Mouse (Mus musculus): Measurements from ENCODE around the gene Wdfy3. TPM values are rescaled to one million over a fixed set of nuclear protein-coding genes. Genes with fewer than 3 reads are reported as not detected.
"Not testable (repeated sequence)": the region's sequence is repeated elsewhere in the genome, so short reads cannot be mapped to it uniquely, and the experiment has no call there.

Gene Wdfy3
- polyA plus RNA-seq (2014; fragmentation: Nextera tagmentation; extraction: Ambion mirVana): 15.3 and 22.6 TPM in 2 replicates

GRCm38 (mm10) chr5:102069767-102070413, at the start of gene Wdfy3:
Gene Wdfy3 (minus strand): TSS chr5:102069921.
- no peaks in the 10 kb centered on the region for H3K9me3 ChIP-seq (replicated peaks; ENCODE audit: control insufficient read depth, low read length)
- WGBS: under 1% methylated on average over 37 of the region's 62 CpGs
- DNase-seq (ENCODE audit: low spot score): peak; percentile 92
- H3K9ac ChIP-seq (ENCODE audit: low read length): peak within 1 kb of the TSS; percentile 98
- H3K4me2 ChIP-seq (ENCODE audit: low read length): peak within 1 kb of the TSS; percentile 64
- H3K4me1 ChIP-seq (ENCODE audit: control insufficient read depth, insufficient read depth, low read length): peaks cover 18% of the 10 kb centered on the region
- peak within 1 kb of the TSS; percentile 87 for H3K4me3 ChIP-seq (ENCODE audit: low read depth, low read length)
- H3K27ac ChIP-seq (ENCODE audit: low read depth, low read length): peak within 1 kb of the TSS; percentile 98
- H3K36me3 ChIP-seq (ENCODE audit: control insufficient read depth, insufficient read depth, low read length): peaks cover 9% of the 10 kb centered on the region; the same call in 1 of the 2 replicates
- no peaks in the 10 kb centered on the region for H3K27me3 ChIP-seq (replicated peaks; ENCODE audit: control insufficient read depth, insufficient read depth, low read length)
- peak; percentile 93 for ATAC-seq

GRCm38 (mm10) chr5:102113009-102113408, 43.3 kb upstream of the Wdfy3 start:
- Histone ChIP-seq H3K4me1 (ENCODE audit: control insufficient read depth, insufficient read depth, low read length) (peaks cover 6% of the 10 kb centered on the region; the same call in 1 of the 2 replicates), H3K9me3 (replicated peaks; ENCODE audit: control insufficient read depth, low read length) (no peaks in the 10 kb centered on the region), H3K27me3 (replicated peaks; ENCODE audit: control insufficient read depth, insufficient read depth, low read length) (no peaks in the 10 kb centered on the region), H3K4me3 (ENCODE audit: low read depth, low read length) (no peak overlapping the region), H3K36me3 (ENCODE audit: control insufficient read depth, insufficient read depth, low read length) (no peaks in the 10 kb centered on the region), H3K27ac (ENCODE audit: low read depth, low read length) (no peak overlapping the region), H3K9ac (ENCODE audit: low read length) (no peak overlapping the region), H3K4me2 (ENCODE audit: low read length) (no peak overlapping the region)
- 69% methylated on average over 14 of the region's 14 CpGs for WGBS
- ATAC-seq: peak; percentile 37
- peak; percentile 40 for DNase-seq (ENCODE audit: low spot score)

- Histone ChIP-seq H3K4me1 (ENCODE audit: control insufficient read depth, insufficient read depth, low read length) (peaks cover 6% of the 10 kb centered on the region; the same call in 1 of the 2 replicates), H3K4me3 (ENCODE audit: low read depth, low read length) (no peak overlapping the region), H3K27ac (ENCODE audit: low read depth, low read length) (no peak overlapping the region), H3K36me3 (ENCODE audit: control insufficient read depth, insufficient read depth, low read length) (no peaks in the 10 kb centered on the region), H3K4me2 (ENCODE audit: low read length) (no peak overlapping the region), H3K9me3 (replicated peaks; ENCODE audit: control insufficient read depth, low read length) (no peaks in the 10 kb centered on the region), H3K9ac (ENCODE audit: low read length) (no peak overlapping the region), H3K27me3 (replicated peaks; ENCODE audit: control insufficient read depth, insufficient read depth, low read length) (no peaks in the 10 kb centered on the region)
- 77% methylated on average over 7 of the region's 7 CpGs for WGBS
- DNase-seq (ENCODE audit: low spot score) (no peak), ATAC-seq (no peak)
Observed at GRCm38 (mm10) chr5:102112034-102112433, 42.3 kb upstream of the Wdfy3 start.

GRCm38 (mm10) chr5:102110031-102110430, 40.3 kb upstream of the Wdfy3 start:
- Histone ChIP-seq H3K4me2 (ENCODE audit: low read length) (no peak overlapping the region), H3K4me1 (ENCODE audit: control insufficient read depth, insufficient read depth, low read length) (peaks cover 6% of the 10 kb centered on the region; the same call in 1 of the 2 replicates), H3K27me3 (replicated peaks; ENCODE audit: control insufficient read depth, insufficient read depth, low read length) (no peaks in the 10 kb centered on the region), H3K9me3 (replicated peaks; ENCODE audit: control insufficient read depth, low read length) (no peaks in the 10 kb centered on the region), H3K4me3 (ENCODE audit: low read depth, low read length) (no peak overlapping the region), H3K36me3 (ENCODE audit: control insufficient read depth, insufficient read depth, low read length) (no peaks in the 10 kb centered on the region), H3K27ac (ENCODE audit: low read depth, low read length) (no peak overlapping the region), H3K9ac (ENCODE audit: low read length) (no peak overlapping the region)
- WGBS: 71% methylated on average over 7 of the region's 7 CpGs
- DNase-seq (ENCODE audit: low spot score) (peak; percentile 77), ATAC-seq (peak; percentile 67; the same call in 1 of the 2 replicates)

- no peak for ATAC-seq
Observed at GRCm38 (mm10) chr5:102105919-102106318, 36.2 kb upstream of the Wdfy3 start.

GRCm38 (mm10) chr5:102101815-102102214, 32.1 kb upstream of the Wdfy3 start:
- not testable (repeated sequence) for H3K4me1 ChIP-seq (ENCODE audit: control insufficient read depth, insufficient read depth, low read length); H3K4me3 ChIP-seq (ENCODE audit: low read depth, low read length); H3K27me3 ChIP-seq (replicated peaks; ENCODE audit: control insufficient read depth, insufficient read depth, low read length); H3K27ac ChIP-seq (ENCODE audit: low read depth, low read length); H3K36me3 ChIP-seq (ENCODE audit: control insufficient read depth, insufficient read depth, low read length); H3K9me3 ChIP-seq (replicated peaks; ENCODE audit: control insufficient read depth, low read length); H3K9ac ChIP-seq (ENCODE audit: low read length); ATAC-seq; H3K4me2 ChIP-seq (ENCODE audit: low read length); DNase-seq (ENCODE audit: low spot score)
- WGBS: 75% methylated on average over 1 of the region's 1 CpGs

More at GRCm38 (mm10) chr5:102105919-102106318, 36.2 kb upstream of the Wdfy3 start:
- 53% methylated on average over 3 of the region's 3 CpGs for WGBS
- no peak for DNase-seq (ENCODE audit: low spot score)
- Histone ChIP-seq H3K27ac (ENCODE audit: low read depth, low read length) (no peak overlapping the region), H3K4me1 (ENCODE audit: control insufficient read depth, insufficient read depth, low read length) (no peaks in the 10 kb centered on the region), H3K4me2 (ENCODE audit: low read length) (no peak overlapping the region), H3K27me3 (replicated peaks; ENCODE audit: control insufficient read depth, insufficient read depth, low read length) (no peaks in the 10 kb centered on the region), H3K4me3 (ENCODE audit: low read depth, low read length) (no peak overlapping the region), H3K9ac (ENCODE audit: low read length) (no peak overlapping the region), H3K36me3 (ENCODE audit: control insufficient read depth, insufficient read depth, low read length) (no peaks in the 10 kb centered on the region), H3K9me3 (replicated peaks; ENCODE audit: control insufficient read depth, low read length) (no peaks in the 10 kb centered on the region)

- no peak for ATAC-seq
- Histone ChIP-seq H3K36me3 (ENCODE audit: control insufficient read depth, insufficient read depth, low read length) (no peaks in the 10 kb centered on the region), H3K4me1 (ENCODE audit: control insufficient read depth, insufficient read depth, low read length) (no peaks in the 10 kb centered on the region), H3K27ac (ENCODE audit: low read depth, low read length) (no peak overlapping the region), H3K4me2 (ENCODE audit: low read length) (no peak overlapping the region), H3K9me3 (replicated peaks; ENCODE audit: control insufficient read depth, low read length) (no peaks in the 10 kb centered on the region), H3K27me3 (replicated peaks; ENCODE audit: control insufficient read depth, insufficient read depth, low read length) (no peaks in the 10 kb centered on the region), H3K4me3 (ENCODE audit: low read depth, low read length) (no peak overlapping the region), H3K9ac (ENCODE audit: low read length) (no peak overlapping the region)
- no peak for DNase-seq (ENCODE audit: low spot score)
- 78% methylated on average over 21 of the region's 21 CpGs for WGBS
Observed at GRCm38 (mm10) chr5:102100246-102101241, 30.8 kb upstream of the Wdfy3 start.

- no peak for DNase-seq (ENCODE audit: low spot score)
- Histone ChIP-seq H3K36me3 (ENCODE audit: control insufficient read depth, insufficient read depth, low read length) (no peaks in the 10 kb centered on the region), H3K4me1 (ENCODE audit: control insufficient read depth, insufficient read depth, low read length) (no peaks in the 10 kb centered on the region), H3K4me2 (ENCODE audit: low read length) (no peak overlapping the region), H3K9ac (ENCODE audit: low read length) (no peak overlapping the region), H3K9me3 (replicated peaks; ENCODE audit: control insufficient read depth, low read length) (no peaks in the 10 kb centered on the region), H3K4me3 (ENCODE audit: low read depth, low read length) (no peak overlapping the region), H3K27me3 (replicated peaks; ENCODE audit: control insufficient read depth, insufficient read depth, low read length) (no peaks in the 10 kb centered on the region), H3K27ac (ENCODE audit: low read depth, low read length) (no peak overlapping the region)
- ATAC-seq: no peak
- 85% methylated on average over 4 of the region's 4 CpGs for WGBS
Observed at GRCm38 (mm10) chr5:102095576-102095975, 25.9 kb upstream of the Wdfy3 start.
